Mouse (Mus musculus) thymus, postnatal 14 days (tissue): ENCODE results near the gene Taar1.

Source experiments
- DNase-seq: peaks from one replicate; pipeline ENCODE4 v3.0.0; 2021

Gene Taar1

GRCm38 (mm10) chr10:23920056-23920455 lies at the start of gene Taar1:
TSS of gene Taar1 (plus strand) at chr10:23920356.
- no peak for DNase-seq

DNA sequence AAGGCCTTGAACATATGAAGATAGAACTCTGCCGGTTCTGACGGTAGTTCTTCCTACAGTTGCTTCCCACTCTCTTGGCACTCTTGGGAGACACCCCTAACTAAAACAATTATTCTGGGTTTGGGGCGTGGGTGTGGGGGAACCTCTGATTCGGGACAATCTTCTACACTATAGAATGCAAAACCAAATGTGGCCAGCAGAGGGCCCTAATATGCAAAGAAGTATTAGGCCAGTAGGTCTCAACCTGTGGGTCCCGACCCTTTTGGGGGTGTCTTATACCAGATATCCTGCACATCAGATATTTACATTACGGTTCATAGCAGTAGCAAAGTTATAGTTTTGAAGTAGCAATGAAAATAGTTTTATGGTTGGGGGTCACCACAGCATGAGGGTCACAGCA lies 39.5 kb upstream of the Taar1 start:
- peak; percentile 37 for DNase-seq

DNA sequence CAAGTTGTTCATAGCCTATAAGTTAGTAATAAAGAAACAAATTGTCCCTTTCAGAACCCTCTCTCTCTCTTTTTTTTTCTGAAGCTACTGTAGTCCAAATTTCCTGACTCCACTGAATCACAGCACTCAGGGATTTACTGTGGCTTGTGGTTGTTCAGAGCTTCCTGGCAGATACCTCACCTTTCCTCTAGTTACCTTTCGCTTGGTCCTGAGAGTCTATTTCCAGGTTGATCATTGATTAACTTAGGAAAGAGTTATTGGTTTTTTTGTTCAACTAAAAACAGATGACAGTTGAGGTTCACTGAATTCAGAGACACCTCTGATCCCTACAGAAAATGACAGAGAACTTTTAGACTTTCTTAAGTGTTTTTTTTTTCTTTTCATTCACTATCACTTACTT lies 35.2 kb upstream of the Taar1 start:
- DNase-seq, result no peak

DNA sequence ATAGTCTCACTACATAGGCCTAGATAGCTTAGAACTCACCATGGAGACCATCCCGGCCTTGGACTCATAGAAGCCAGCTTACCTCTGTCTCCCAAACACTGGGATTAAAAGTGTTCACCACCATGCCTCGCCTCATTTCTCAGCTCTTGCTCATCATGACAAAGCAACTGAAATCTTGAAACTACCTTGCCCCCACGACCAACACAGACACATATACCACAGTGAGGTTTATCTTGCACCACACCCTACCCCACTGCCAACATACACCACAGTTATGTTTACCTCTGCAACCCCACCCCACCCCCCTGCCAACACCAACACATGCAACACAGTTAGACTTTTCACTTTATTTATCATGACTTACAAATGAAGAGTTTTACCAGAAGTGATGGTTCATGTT lies 34.1 kb upstream of the Taar1 start:
- DNase-seq, result no peak

GRCm38 (mm10) chr10:23892987-23893386 lies 27.2 kb upstream of the Taar1 start:
- no peak for DNase-seq

DNA sequence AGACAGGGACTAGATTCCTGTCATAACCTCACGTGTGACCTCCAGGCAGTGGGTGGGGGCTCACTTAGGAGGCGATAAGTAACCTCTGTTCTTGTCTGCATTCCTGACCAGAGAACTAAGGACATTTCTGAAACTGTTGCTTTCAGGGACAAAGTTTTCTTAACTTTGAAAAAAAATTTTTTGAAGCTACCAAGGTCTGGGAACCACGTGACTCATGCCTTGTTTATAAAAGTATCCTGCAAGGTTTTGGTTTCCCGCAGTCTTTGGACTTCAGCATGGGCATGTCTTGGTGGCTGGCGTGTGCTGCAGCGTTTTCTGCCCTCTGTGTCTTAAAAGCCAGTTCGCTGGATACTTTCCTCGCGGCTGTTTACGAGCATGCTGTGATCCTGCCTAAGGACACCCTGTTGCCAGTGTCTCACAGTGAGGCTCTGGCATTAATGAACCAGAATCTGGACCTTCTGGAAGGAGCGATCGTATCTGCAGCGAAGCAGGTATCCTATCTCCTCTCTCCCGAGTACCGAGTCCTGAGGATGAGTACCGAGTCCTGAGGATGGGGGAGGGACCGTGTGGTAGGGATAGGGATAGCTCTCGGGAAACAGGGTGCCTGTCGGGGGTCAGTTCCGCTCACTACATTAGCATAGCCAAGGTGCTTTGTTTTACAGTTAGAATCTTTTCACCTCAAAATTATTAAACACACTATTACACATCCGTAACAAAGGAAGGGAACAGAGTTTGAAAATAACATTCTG lies 25.4 kb upstream of the Taar1 start, which contains the start of gene Vnn1:
Gene Vnn1 (plus strand): TSS at position 88 of the 749 bp plus-strand sequence.
- DNase-seq, result no peak

DNA sequence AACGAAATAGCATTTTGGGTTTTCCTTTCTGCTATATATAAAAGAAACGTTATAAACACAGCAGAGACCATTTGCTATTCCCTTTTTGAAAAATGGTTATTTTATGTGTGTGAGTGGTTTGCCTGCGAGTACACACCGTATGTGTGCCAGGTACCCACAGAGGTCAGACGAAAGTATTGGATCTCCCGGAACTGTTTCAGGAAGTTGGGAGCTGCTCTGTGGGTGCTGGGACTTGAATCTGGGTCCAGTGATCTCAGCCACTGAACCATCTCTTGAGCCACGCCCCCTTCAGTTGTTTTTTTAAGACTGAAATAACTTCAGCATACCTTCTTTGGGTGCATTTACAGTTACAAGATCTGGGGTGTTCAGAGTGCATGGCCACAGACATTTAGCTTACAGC lies 24.8 kb upstream of the Taar1 start:
- no peak for DNase-seq

DNA sequence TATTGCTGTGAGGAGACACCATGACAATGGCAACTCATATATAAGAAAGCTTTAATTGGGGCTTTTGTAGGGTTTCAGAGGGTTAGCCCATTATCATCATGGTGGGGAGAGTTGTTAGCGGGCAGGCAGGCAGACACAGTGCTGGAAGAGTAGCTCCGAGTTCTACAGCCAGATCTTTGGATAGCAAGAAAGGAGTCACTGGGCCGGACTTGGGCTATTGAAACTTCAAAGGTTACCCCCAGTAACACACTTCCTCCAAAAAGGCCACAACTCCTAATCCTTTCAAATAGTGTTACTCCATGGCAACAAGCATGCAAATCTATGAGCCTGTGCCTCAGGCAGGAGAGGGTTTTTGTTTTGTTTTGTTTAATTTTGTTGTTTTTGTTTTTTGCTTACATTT lies 19.0 kb upstream of the Taar1 start:
- no peak for DNase-seq

DNA sequence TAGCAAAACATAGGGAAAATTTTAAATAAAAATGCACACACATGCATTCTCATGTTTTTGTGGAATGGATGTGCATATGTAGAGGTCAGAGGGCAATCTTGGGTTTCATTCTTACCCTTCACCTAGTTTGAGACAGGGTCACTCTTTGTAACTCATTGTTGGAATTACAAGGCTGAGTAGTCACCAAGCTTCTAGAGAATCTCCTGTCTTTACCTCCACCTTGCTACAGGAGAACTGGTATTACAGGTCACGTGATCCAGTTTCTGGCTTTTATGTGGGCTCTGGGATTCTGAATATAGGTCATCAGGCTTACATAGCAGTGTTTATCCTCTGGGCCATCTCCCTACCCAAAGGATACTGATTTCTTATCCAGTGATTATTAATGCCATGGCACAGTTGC lies 14.5 kb upstream of the Taar1 start:
- DNase-seq, result no peak

- no peak for DNase-seq
Observed at GRCm38 (mm10) chr10:23922468-23922867, 2.3 kb downstream of the Taar1 start.

DNA sequence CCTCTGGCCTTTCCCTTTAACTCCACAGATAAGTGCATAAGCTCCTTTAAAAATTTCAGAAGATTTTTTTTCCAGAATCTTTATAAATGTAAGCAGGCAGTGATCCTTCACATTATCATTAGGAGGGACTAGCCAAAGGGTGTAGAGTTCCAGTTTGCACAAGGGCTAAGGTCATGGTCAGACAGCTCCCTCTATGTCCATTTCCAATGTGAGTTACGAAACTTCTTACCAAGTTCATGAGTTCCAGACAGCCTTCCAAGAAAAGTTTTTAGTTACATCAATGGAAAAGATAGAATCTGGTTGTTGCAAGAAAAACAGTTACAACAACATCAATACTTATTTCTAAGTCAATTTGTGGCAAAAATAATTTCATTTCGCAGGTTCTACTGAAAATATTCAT lies 3.8 kb downstream of the Taar1 start:
- no peak for DNase-seq

DNA sequence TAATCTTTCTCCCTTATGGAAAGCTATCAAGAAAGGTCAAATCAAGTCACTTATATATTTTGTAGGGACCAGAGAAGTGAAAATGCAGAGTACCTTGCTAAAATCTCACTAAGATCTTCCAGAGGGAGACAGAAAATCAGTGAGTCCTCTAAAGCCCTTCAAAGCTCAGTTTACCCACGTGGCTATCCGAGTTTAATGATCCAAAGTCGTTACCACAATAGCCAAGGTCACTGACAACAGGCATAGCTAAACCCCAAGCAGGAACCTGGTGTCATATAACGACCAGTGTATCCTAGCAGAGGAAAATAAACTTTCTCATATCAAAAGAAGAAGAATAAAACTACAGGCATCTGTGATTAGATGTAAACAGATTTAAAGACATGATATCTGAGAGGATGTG lies 17.5 kb downstream of the Taar1 start:
- DNase-seq, result no peak

GRCm38 (mm10) chr10:23938312-23938711 lies 18.2 kb downstream of the Taar1 start, which contains the start of gene Taar2:
TSS of gene Taar2 (plus strand) at chr10:23938572.
- DNase-seq, result no peak

DNA sequence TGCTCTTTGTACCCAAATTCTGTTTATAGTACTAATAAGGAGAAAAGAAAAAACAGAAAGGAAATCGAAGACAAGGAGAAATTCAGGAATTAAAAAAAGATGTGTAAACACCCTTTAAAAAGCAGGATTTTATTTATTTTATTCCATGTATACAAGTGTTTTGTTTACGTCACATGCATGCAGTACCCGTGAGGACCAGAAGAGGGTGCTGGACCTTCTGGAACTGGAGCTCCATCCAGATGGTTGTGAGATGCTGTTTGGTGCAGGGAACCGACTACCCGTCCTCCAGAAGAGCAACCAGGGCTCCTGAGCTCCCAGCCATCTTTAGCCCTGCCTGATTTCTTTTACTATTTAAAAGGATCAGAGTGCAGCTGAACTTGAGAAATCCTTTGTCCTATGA lies 22.3 kb downstream of the Taar1 start:
- peak; percentile 41 for DNase-seq

DNA sequence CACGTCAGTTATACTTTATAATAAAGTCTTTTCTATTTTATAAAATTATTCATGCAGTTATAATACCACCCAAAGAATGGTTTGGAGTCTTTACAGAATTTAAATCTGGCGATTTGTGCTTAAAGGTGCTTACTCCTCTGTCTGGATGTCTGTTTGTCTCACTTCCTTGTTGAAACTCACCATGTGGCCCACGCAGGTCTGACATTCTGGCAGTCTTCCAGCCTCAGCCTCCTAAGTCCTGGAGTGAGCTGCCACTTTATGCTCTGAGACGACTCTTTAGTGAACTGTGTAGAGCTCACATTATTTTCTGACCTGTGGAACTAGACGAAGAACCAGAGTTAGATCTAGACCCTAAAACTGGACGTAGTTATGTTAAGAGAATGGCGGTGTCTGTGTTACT lies 27.9 kb downstream of the Taar1 start:
- no peak for DNase-seq

DNA sequence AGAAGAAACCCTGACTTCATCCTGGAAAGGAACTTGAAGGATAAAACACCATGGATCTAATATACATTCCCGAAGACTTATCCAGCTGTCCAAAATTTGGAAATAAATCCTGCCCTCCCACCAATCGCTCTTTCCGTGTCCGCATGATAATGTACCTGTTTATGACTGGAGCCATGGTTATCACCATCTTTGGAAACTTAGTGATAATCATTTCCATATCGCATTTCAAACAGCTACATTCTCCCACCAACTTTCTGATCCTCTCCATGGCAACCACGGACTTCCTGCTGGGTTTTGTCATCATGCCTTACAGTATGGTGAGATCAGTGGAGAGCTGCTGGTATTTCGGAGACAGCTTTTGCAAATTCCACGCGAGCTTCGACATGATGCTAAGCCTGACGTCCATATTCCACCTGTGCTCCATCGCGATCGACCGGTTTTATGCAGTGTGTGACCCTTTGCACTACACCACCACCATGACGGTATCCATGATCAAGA lies 29.4 kb downstream of the Taar1 start, which contains the start of gene Taar3:
Gene Taar3 (plus strand): TSS at position 51 of the 498 bp plus-strand sequence.
- DNase-seq, result no peak

GRCm38 (mm10) chr10:23951714-23952113 lies 31.6 kb downstream of the Taar1 start:
- DNase-seq, result no peak

GRCm38 (mm10) chr10:23959071-23959470 lies 38.9 kb downstream of the Taar1 start:
- no peak for DNase-seq

DNA sequence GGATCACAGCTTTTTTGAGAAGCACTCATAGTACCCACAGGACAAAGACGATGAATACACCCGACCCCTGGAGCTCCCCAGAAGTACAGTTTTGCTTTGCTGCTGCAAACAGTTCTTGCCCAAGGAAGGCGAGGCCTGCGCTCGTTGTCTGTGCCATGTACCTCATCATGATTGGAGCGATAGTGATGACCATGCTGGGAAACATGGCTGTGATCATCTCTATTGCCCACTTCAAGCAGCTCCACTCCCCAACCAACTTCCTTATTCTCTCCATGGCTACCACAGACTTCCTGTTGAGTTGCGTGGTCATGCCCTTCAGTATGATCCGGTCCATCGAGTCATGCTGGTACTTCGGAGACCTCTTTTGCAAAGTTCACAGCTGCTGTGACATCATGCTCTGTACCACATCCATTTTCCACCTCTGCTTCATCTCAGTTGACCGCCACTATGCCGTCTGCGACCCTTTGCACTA lies 40.3 kb downstream of the Taar1 start, which contains the start of gene Taar4:
Gene Taar4 (plus strand): TSS at position 51 of the 472 bp plus-strand sequence.
- DNase-seq, result no peak

DNA sequence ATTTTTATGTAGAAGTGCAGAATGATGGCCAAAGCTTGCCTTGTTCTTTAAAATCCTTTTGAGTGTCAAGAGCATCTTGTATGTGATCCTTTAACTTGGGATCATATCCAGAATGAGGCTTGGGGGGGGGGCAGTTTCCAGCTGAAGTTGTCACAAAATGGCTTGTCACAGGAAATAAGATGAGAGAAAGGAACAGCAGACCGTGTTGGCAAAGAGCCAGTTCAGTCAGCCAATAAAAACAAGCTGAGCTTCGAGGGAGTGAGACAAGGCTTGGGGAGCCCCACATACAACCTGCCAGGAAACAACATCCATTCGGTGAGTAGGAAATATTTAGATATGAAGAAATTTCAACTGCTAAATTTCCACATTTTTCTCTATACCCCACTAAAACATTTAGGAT lies 43.3 kb downstream of the Taar1 start:
- DNase-seq, result no peak

GRCm38 (mm10) chr10:23964921-23965610 lies 44.9 kb downstream of the Taar1 start:
- no peak for DNase-seq

DNA sequence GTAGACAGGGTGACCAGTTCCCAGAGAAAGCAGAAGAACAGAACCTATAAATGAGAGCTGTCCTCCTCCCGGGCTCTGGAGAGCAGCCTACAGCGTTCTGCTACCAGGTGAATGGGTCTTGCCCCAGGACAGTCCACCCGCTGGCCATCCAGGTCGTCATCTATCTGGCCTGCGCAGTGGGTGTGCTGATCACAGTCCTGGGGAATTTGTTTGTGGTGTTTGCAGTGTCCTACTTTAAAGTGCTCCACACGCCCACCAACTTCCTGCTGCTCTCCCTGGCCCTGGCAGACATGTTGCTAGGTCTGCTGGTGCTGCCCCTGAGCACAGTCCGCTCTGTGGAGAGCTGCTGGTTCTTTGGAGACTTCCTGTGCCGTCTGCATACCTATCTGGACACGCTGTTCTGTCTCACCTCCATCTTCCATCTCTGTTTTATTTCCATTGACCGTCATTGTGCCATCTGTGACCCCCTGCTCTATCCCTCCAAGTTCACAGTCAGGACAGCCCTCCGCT lies 50.6 kb downstream of the Taar1 start, which contains the start of gene Taar5:
Gene Taar5 (plus strand): TSS at position 51 of the 510 bp plus-strand sequence.
- DNase-seq, result no peak
